Mouse (Mus musculus) stomach, embryonic 14.5 days (tissue): ENCODE measurements around the gene Car3. TPM values are rescaled to one million over a fixed set of nuclear protein-coding genes. Genes with fewer than 3 reads are reported as not detected.

Experiments used
- ATAC-seq: fragments of 200-750 bp; cut with Nextera tagmentation; 2 replicates; pipeline ENCODE4 v1.8.0; 2017; ENCODE audit warnings: low read depth, moderate TSS enrichment; ENCODE audit not compliant: insufficient number of reproducible peaks, insufficient read depth, low FRiP score
- H3K27ac ChIP-seq: fragments of 300-500 bp; sonication (generic); 2 replicates; pipeline ENCODE4 v1.5.1; 2014; ENCODE audit warnings: mild to moderate bottlenecking, low read length, moderate library complexity, mixed read lengths
- H3K27me3 ChIP-seq: fragments of 300-500 bp; sonication (generic); 2 replicates; pipeline ENCODE4 v1.6.1; 2014; ENCODE audit warnings: low read length, control low read depth, mixed read lengths; ENCODE audit not compliant: control insufficient read depth, insufficient read depth
- H3K36me3 ChIP-seq: fragments of 300-500 bp; sonication (generic); 2 replicates; pipeline ENCODE4 v1.6.1; 2014; ENCODE audit warnings: mild to moderate bottlenecking, control low read depth, low read length, moderate library complexity, mixed read lengths; ENCODE audit not compliant: control insufficient read depth, insufficient read depth
- H3K4me1 ChIP-seq: fragments of 300-500 bp; sonication (generic); 2 replicates; pipeline ENCODE4 v1.6.1; 2014; ENCODE audit warnings: low read length, control low read depth, mixed read lengths; ENCODE audit not compliant: control insufficient read depth, insufficient read depth
- H3K4me2 ChIP-seq: fragments of 300-500 bp; sonication (generic); replicated peaks from 2 replicates; pipeline ENCODE4 v1.6.1; 2014; ENCODE audit warnings: low read depth, low read length, control low read depth
- H3K4me3 ChIP-seq: fragments of 300-500 bp; sonication (generic); 2 replicates; pipeline ENCODE4 v1.5.1; 2014; ENCODE audit warnings: low read depth, low read length, control low read depth
- H3K9ac ChIP-seq: fragments of 300-500 bp; sonication (generic); replicated peaks from 2 replicates; pipeline ENCODE4 v1.6.1; 2014; ENCODE audit warnings: low read depth, mild to moderate bottlenecking, control low read depth, low read length, moderate library complexity, mixed read lengths
- H3K9me3 ChIP-seq: fragments of 300-500 bp; sonication (generic); 2 replicates; pipeline ENCODE4 v1.6.1; 2016; ENCODE audit warnings: low read depth, low read length, control low read depth; ENCODE audit not compliant: control insufficient read depth
- whole genome bisulfite sequencing: fragments of 180-500 bp; shearing (Covaris S2); extraction: QIAGEN DNeasy Blood & Tissue Kit; methylation state at CpG from one replicate; pipeline ENCODE4 v1.1.7; 2014; 5-methylcytosine and 5-hydroxymethylcytosine counted together
- polyA plus RNA-seq: library from polyadenylated mRNA; unstranded; fragments of >200 nt; fragmentation: Nextera tagmentation; extraction: Ambion mirVana; gene quantifications from 2 replicates; pipeline ENCODE4 v1.2.1, GENCODE M21; 2014

Gene Car3
- polyA plus RNA-seq, 1 experiment from 2014 or later, result 7.9 TPM

- H3K9ac ChIP-seq, result no peak overlapping the region
- no peaks in the 10 kb centered on the region for H3K9me3 ChIP-seq
- no peaks in the 10 kb centered on the region for H3K36me3 ChIP-seq
- ATAC-seq, result no peak
- H3K4me2 ChIP-seq, result no peak overlapping the region
- no peaks in the 10 kb centered on the region for H3K4me1 ChIP-seq
- H3K4me3 ChIP-seq, result no peak overlapping the region
- H3K27ac ChIP-seq, result no peak overlapping the region
- H3K27me3 ChIP-seq, result no peaks in the 10 kb centered on the region
- WGBS, result 95% methylated on average over 2 of the region's 2 CpGs
Observed at GRCm38 (mm10) chr3:14848587-14849254, 14.6 kb upstream of the Car3 start.

GRCm38 (mm10) chr3:14853966-14854365, 9.3 kb upstream of the Car3 start:
- Histone ChIP-seq H3K4me1 (no peaks in the 10 kb centered on the region), H3K27me3 (no peaks in the 10 kb centered on the region), H3K4me3 (no peak overlapping the region), H3K36me3 (no peaks in the 10 kb centered on the region), H3K4me2 (no peak overlapping the region), H3K9ac (no peak overlapping the region), H3K27ac (no peak overlapping the region), H3K9me3 (no peaks in the 10 kb centered on the region)
- no peak for ATAC-seq
- 38% methylated on average over 5 of the region's 5 CpGs for WGBS

GRCm38 (mm10) chr3:14854446-14854845, 8.9 kb upstream of the Car3 start:
- Histone ChIP-seq H3K4me2 (no peak overlapping the region), H3K9ac (no peak overlapping the region), H3K27ac (no peak overlapping the region), H3K27me3 (no peaks in the 10 kb centered on the region), H3K4me1 (no peaks in the 10 kb centered on the region), H3K4me3 (no peak overlapping the region), H3K9me3 (no peaks in the 10 kb centered on the region), H3K36me3 (no peaks in the 10 kb centered on the region)
- ATAC-seq, result no peak
- WGBS, result 28% methylated on average over 1 of the region's 1 CpGs

GRCm38 (mm10) chr3:14857874-14858273, 5.4 kb upstream of the Car3 start:
- no peak overlapping the region for H3K9ac ChIP-seq
- ATAC-seq, result no peak
- H3K4me1 ChIP-seq, result no peaks in the 10 kb centered on the region
- no peaks in the 10 kb centered on the region for H3K9me3 ChIP-seq
- no peak overlapping the region for H3K4me2 ChIP-seq
- H3K27me3 ChIP-seq, result no peaks in the 10 kb centered on the region
- H3K36me3 ChIP-seq, result no peaks in the 10 kb centered on the region
- H3K4me3 ChIP-seq, result no peak overlapping the region
- no peak overlapping the region for H3K27ac ChIP-seq
- 82% methylated on average over 3 of the region's 3 CpGs for WGBS

- 71% methylated on average over 3 of the region's 3 CpGs for WGBS
Observed at GRCm38 (mm10) chr3:14860291-14860690, 3.0 kb upstream of the Car3 start.

GRCm38 (mm10) chr3:14861165-14861564, 2.1 kb upstream of the Car3 start:
- Histone ChIP-seq H3K27me3 (no peaks in the 10 kb centered on the region), H3K4me3 (no peak overlapping the region), H3K27ac (no peak overlapping the region), H3K9me3 (no peaks in the 10 kb centered on the region), H3K4me1 (no peaks in the 10 kb centered on the region), H3K9ac (no peak overlapping the region), H3K4me2 (no peak overlapping the region), H3K36me3 (no peaks in the 10 kb centered on the region)
- no peak for ATAC-seq
- 79% methylated on average over 1 of the region's 1 CpGs for WGBS

More at GRCm38 (mm10) chr3:14860291-14860690, 3.0 kb upstream of the Car3 start:
- Histone ChIP-seq H3K4me3 (no peak overlapping the region), H3K27me3 (no peaks in the 10 kb centered on the region), H3K4me1 (no peaks in the 10 kb centered on the region), H3K9ac (no peak overlapping the region), H3K9me3 (no peaks in the 10 kb centered on the region), H3K36me3 (no peaks in the 10 kb centered on the region), H3K27ac (no peak overlapping the region), H3K4me2 (no peak overlapping the region)
- no peak for ATAC-seq

- no peak for ATAC-seq
- Histone ChIP-seq H3K27me3 (no peaks in the 10 kb centered on the region), H3K4me2 (no peak overlapping the region), H3K4me1 (no peaks in the 10 kb centered on the region), H3K9ac (no peak overlapping the region), H3K4me3 (no peak overlapping the region), H3K36me3 (no peaks in the 10 kb centered on the region), H3K9me3 (no peaks in the 10 kb centered on the region), H3K27ac (no peak overlapping the region)
- 39% methylated on average over 4 of the region's 4 CpGs for WGBS
Observed at GRCm38 (mm10) chr3:14861787-14862186, 1.5 kb upstream of the Car3 start.

- Histone ChIP-seq H3K4me3 (peak overlapping the region; percentile 32), H3K27ac (no peak overlapping the region), H3K9me3 (no peaks in the 10 kb centered on the region), H3K36me3 (no peaks in the 10 kb centered on the region), H3K27me3 (no peaks in the 10 kb centered on the region), H3K4me1 (no peaks in the 10 kb centered on the region), H3K4me2 (peak overlapping the region; percentile 75), H3K9ac (no peak overlapping the region)
- WGBS, result under 1% methylated on average over 9 of the region's 9 CpGs
- peak; percentile 69; the same call in 1 of the 2 replicates for ATAC-seq
Observed at GRCm38 (mm10) chr3:14862654-14863021, 674 bp upstream of the Car3 start.

GRCm38 (mm10) chr3:14863922-14864321, 610 bp downstream of the Car3 start:
- Histone ChIP-seq H3K9me3 (no peaks in the 10 kb centered on the region), H3K36me3 (no peaks in the 10 kb centered on the region), H3K27ac (no peak overlapping the region), H3K27me3 (no peaks in the 10 kb centered on the region), H3K4me2 (no peak overlapping the region), H3K4me3 (no peak overlapping the region), H3K9ac (no peak overlapping the region), H3K4me1 (no peaks in the 10 kb centered on the region)
- WGBS, result 93% methylated on average over 2 of the region's 2 CpGs
- ATAC-seq, result no peak
